Mouse (Mus musculus) kidney, adult 2 months (tissue): ENCODE measurements around the gene Elf5.

Experiments
- CTCF ChIP-seq: fragments of 200-500 bp; conservative IDR thresholded peaks from 2 replicates; pipeline ENCODE4 v1.5.1; 2011; ENCODE audit warnings: low read depth, mild to moderate bottlenecking, control low read depth, low read length, moderate library complexity, mixed read lengths; ENCODE audit not compliant: insufficient read depth, insufficient read length
- POLR2A ChIP-seq: fragments of 200-500 bp; IDR thresholded peaks from one replicate; pipeline ENCODE4 v1.6.1; 2011; ENCODE audit warnings: low read depth, low read length, control low read depth

GRCm38 (mm10) chr2:103430712-103431111 is 19.2 kb downstream of the Elf5 start:
- TF ChIP-seq CTCF = no peak
- no peak for TF ChIP-seq POLR2A
